Mouse (Mus musculus): ENCODE measurements around the gene Acy3. TPM values are rescaled to one million over a fixed set of nuclear protein-coding genes. Genes with fewer than 3 reads are reported as not detected.

Acy3 gene
- polyA plus RNA-seq, 1 experiment from 2014 or later, result 1.5 TPM

Other genes with a start within 250 kb of the Acy3 start
- 56.7 and 58.5 TPM in 2 replicates for gene Kmt5b, start 219.1 kb upstream of the Acy3 start, polyA plus RNA-seq (2015; fragmentation: Nextera tagmentation; extraction: Ambion mirVana)
- gene Chka, start 134.8 kb upstream of the Acy3 start, polyA plus RNA-seq (2015; fragmentation: Nextera tagmentation; extraction: Ambion mirVana), result 57.5 and 66.7 TPM in 2 replicates
- 9.0 and 11.2 TPM in 2 replicates for gene Tcirg1, start 79.4 kb upstream of the Acy3 start, polyA plus RNA-seq (2015; fragmentation: Nextera tagmentation; extraction: Ambion mirVana)
- 186 and 207 TPM in 2 replicates for gene Ndufs8, start 73.8 kb upstream of the Acy3 start, polyA plus RNA-seq (2015; fragmentation: Nextera tagmentation; extraction: Ambion mirVana)
- 1.2 and 1.4 TPM in 2 replicates for gene Aldh3b1, start 56.8 kb upstream of the Acy3 start, polyA plus RNA-seq (2015; fragmentation: Nextera tagmentation; extraction: Ambion mirVana)
- 7.7 TPM in 2 replicates for gene Unc93b1, start 51.4 kb upstream of the Acy3 start, polyA plus RNA-seq (2015; fragmentation: Nextera tagmentation; extraction: Ambion mirVana)
- not detected in 2 replicates for gene Aldh3b3, start 27.9 kb upstream of the Acy3 start, polyA plus RNA-seq (2015; fragmentation: Nextera tagmentation; extraction: Ambion mirVana)
- gene Aldh3b2, start 14.2 kb upstream of the Acy3 start, polyA plus RNA-seq (2015; fragmentation: Nextera tagmentation; extraction: Ambion mirVana), result 0.30 and 1.1 TPM in 2 replicates
- not detected in 2 replicates for gene Tbx10, start 6.2 kb downstream of the Acy3 start, polyA plus RNA-seq (2015; fragmentation: Nextera tagmentation; extraction: Ambion mirVana)
- gene Nudt8, start 14.0 kb downstream of the Acy3 start, polyA plus RNA-seq (2015; fragmentation: Nextera tagmentation; extraction: Ambion mirVana), result 34.0 and 42.1 TPM in 2 replicates
- gene Gm49405, start 14.1 kb downstream of the Acy3 start, polyA plus RNA-seq (2015; fragmentation: Nextera tagmentation; extraction: Ambion mirVana), result 6.6 and 9.6 TPM in 2 replicates
- 8.8 and 13.2 TPM in 2 replicates for gene Doc2g, start 16.7 kb downstream of the Acy3 start, polyA plus RNA-seq (2015; fragmentation: Nextera tagmentation; extraction: Ambion mirVana)
- 221 and 239 TPM in 2 replicates for gene Ndufv1, start 26.2 kb downstream of the Acy3 start, polyA plus RNA-seq (2015; fragmentation: Nextera tagmentation; extraction: Ambion mirVana)
- gene Gstp1, start 51.4 kb downstream of the Acy3 start, polyA plus RNA-seq (2015; fragmentation: Nextera tagmentation; extraction: Ambion mirVana), result 402 and 460 TPM in 2 replicates
- 1.1 and 4.1 TPM in 2 replicates for gene Gstp2, start 59.5 kb downstream of the Acy3 start, polyA plus RNA-seq (2015; fragmentation: Nextera tagmentation; extraction: Ambion mirVana)
- gene Gstp3, start 73.0 kb downstream of the Acy3 start, polyA plus RNA-seq (2015; fragmentation: Nextera tagmentation; extraction: Ambion mirVana), result not detected in 2 replicates
- not detected in 2 replicates for gene Cabp2, start 95.0 kb downstream of the Acy3 start, polyA plus RNA-seq (2015; fragmentation: Nextera tagmentation; extraction: Ambion mirVana)
- 76.6 and 80.3 TPM in 2 replicates for gene Cdk2ap2, start 110.6 kb downstream of the Acy3 start, polyA plus RNA-seq (2015; fragmentation: Nextera tagmentation; extraction: Ambion mirVana)
- 49.6 and 75.5 TPM in 2 replicates for gene Pitpnm1, start 113.4 kb downstream of the Acy3 start, polyA plus RNA-seq (2015; fragmentation: Nextera tagmentation; extraction: Ambion mirVana)
- gene Aip, start 139.3 kb downstream of the Acy3 start, polyA plus RNA-seq (2015; fragmentation: Nextera tagmentation; extraction: Ambion mirVana), result 91.4 and 91.6 TPM in 2 replicates
- not detected in 2 replicates for gene Gpr152, start 153.2 kb downstream of the Acy3 start, polyA plus RNA-seq (2015; fragmentation: Nextera tagmentation; extraction: Ambion mirVana)
- 0.22 TPM in 1 of 2 replicates, not detected in the other for gene Cabp4, start 157.5 kb downstream of the Acy3 start, polyA plus RNA-seq (2015; fragmentation: Nextera tagmentation; extraction: Ambion mirVana)
- 143 and 145 TPM in 2 replicates for gene Coro1b, start 162.0 kb downstream of the Acy3 start, polyA plus RNA-seq (2015; fragmentation: Nextera tagmentation; extraction: Ambion mirVana)
- gene Ptprcap, start 167.0 kb downstream of the Acy3 start, polyA plus RNA-seq (2015; fragmentation: Nextera tagmentation; extraction: Ambion mirVana), result 0.39 TPM in 1 of 2 replicates, not detected in the other
- 52.6 and 59.8 TPM in 2 replicates for gene Rps6kb2, start 176.8 kb downstream of the Acy3 start, polyA plus RNA-seq (2015; fragmentation: Nextera tagmentation; extraction: Ambion mirVana)
- gene Carns1, start 188.9 kb downstream of the Acy3 start, polyA plus RNA-seq (2015; fragmentation: Nextera tagmentation; extraction: Ambion mirVana), result 2.8 and 4.1 TPM in 2 replicates
- 0.29 and 0.42 TPM in 2 replicates for gene Tbc1d10c, start 204.7 kb downstream of the Acy3 start, polyA plus RNA-seq (2015; fragmentation: Nextera tagmentation; extraction: Ambion mirVana)
- 551 and 574 TPM in 2 replicates for gene Ppp1ca, start 205.5 kb downstream of the Acy3 start, polyA plus RNA-seq (2015; fragmentation: Nextera tagmentation; extraction: Ambion mirVana)
- gene Rad9a, start 215.1 kb downstream of the Acy3 start, polyA plus RNA-seq (2015; fragmentation: Nextera tagmentation; extraction: Ambion mirVana), result 22.6 and 26.1 TPM in 2 replicates
- gene Clcf1, start 227.7 kb downstream of the Acy3 start, polyA plus RNA-seq (2015; fragmentation: Nextera tagmentation; extraction: Ambion mirVana), result 0.40 and 0.49 TPM in 2 replicates
- gene AC109138.7, start 227.8 kb downstream of the Acy3 start, polyA plus RNA-seq (2015; fragmentation: Nextera tagmentation; extraction: Ambion mirVana), result not detected in 2 replicates
- gene Pold4, start 245.3 kb downstream of the Acy3 start, polyA plus RNA-seq (2015; fragmentation: Nextera tagmentation; extraction: Ambion mirVana), result 19.6 and 21.9 TPM in 2 replicates